In the genomic region with DNA sequence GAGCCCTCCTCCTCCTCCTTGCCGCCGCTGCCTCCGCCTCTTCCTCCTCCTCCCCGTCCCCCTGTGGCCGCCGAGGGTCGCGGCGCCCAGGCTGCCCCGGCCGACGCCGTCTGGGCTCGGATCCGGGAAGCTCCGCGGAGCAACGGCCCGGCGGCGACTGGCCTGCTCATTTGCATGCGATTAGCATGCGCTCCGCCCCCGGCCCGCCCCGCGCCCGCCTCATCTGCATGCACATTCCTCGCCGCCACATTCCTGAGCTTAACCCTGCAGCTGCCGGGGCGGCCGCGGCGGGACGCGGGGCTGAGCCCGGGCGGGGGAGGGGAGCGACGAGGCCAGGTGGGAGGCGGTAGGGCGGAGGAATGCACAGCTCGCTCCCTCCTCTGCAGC, we compare ENCODE assay signal across 8 mouse cellular contexts. TPM values are rescaled to one million over a fixed set of nuclear protein-coding genes. Genes with fewer than 3 reads are reported as not detected.
DNase-seq lines count a peak whose midpoint lies in the region; ATAC-seq and TF ChIP-seq lines count a peak whose summit lies in the region.

No protein-coding gene starts in this region.

- peak overlapping the region; percentile 95 for H3K27ac ChIP-seq in embryonic facial prominence, embryonic 13.5 days
- peak overlapping the region; percentile 100 for H3K27ac ChIP-seq in heart, adult 2 months
- peak overlapping the region; percentile 94 for H3K27ac ChIP-seq in limb, embryonic 12.5 days
- H3K27ac ChIP-seq in midbrain, embryonic 14.5 days (replicated peaks; ENCODE audit: low read depth, low read length), result peak overlapping the region; percentile 84

- intact Hi-C loops in heart, adult 2 months (cut with DNase I), result loop anchor here (10.0 kb wide), 1 partner anchor 276 kb away; the partner anchor contains the start of gene Cdkn2aip

- H3K27me3 ChIP-seq in embryonic facial prominence, embryonic 13.5 days, result no peaks in the 10 kb centered on the region
- H3K27me3 ChIP-seq in heart, adult 2 months (ENCODE audit: control insufficient read depth, insufficient read depth, low read length), result no peaks in the 10 kb centered on the region
- H3K27me3 ChIP-seq in limb, embryonic 12.5 days, result no peaks in the 10 kb centered on the region
- H3K27me3 ChIP-seq in midbrain, embryonic 14.5 days (ENCODE audit: control insufficient read depth, insufficient read depth, low read length), result no peaks in the 10 kb centered on the region

- peak overlapping the region; percentile 89 for H3K4me2 ChIP-seq in embryonic facial prominence, embryonic 13.5 days
- H3K4me2 ChIP-seq in limb, embryonic 12.5 days, result peak overlapping the region; percentile 93
- peak overlapping the region; percentile 92 for H3K4me2 ChIP-seq in midbrain, embryonic 14.5 days (ENCODE audit: low read length)

- peak overlapping the region; percentile 94 for H3K4me3 ChIP-seq in embryonic facial prominence, embryonic 13.5 days
- peak overlapping the region; percentile 86 for H3K4me3 ChIP-seq in heart, adult 2 months
- peak overlapping the region; percentile 96 for H3K4me3 ChIP-seq in limb, embryonic 12.5 days (replicated peaks)
- H3K4me3 ChIP-seq in midbrain, embryonic 14.5 days (replicated peaks; ENCODE audit: low read depth, low read length), result peak overlapping the region; percentile 72

- peak overlapping the region; percentile 92 for H3K9ac ChIP-seq in embryonic facial prominence, embryonic 13.5 days
- peak overlapping the region; percentile 99 for H3K9ac ChIP-seq in heart, adult 2 months (ENCODE audit: low read depth, low read length)
- H3K9ac ChIP-seq in limb, embryonic 12.5 days (replicated peaks), result peak overlapping the region; percentile 94
- H3K9ac ChIP-seq in midbrain, embryonic 14.5 days (replicated peaks; ENCODE audit: low read length), result peak overlapping the region; percentile 86

- peak; percentile 57; the same call in 1 of the 2 replicates for TF ChIP-seq EP300 in heart, adult 2 months (IDR thresholded peaks at IDR 0.05; ENCODE audit: insufficient read depth, low read depth, low read length)

- under 1% methylated on average over 45 of the region's 45 CpGs for WGBS in embryonic facial prominence, embryonic 13.5 days
- WGBS in heart, adult 2 months, result 2% methylated on average over 37 of the region's 45 CpGs
- WGBS in limb, embryonic 12.5 days, result under 1% methylated on average over 44 of the region's 45 CpGs
- WGBS in midbrain, embryonic 14.5 days, result under 1% methylated on average over 41 of the region's 45 CpGs

- peaks cover 61% of the 10 kb centered on the region for H3K4me1 ChIP-seq in embryonic facial prominence, embryonic 13.5 days
- H3K4me1 ChIP-seq in heart, adult 2 months (ENCODE audit: control insufficient read depth, insufficient read depth, low read length), result peaks cover 7% of the 10 kb centered on the region
- peaks cover 53% of the 10 kb centered on the region for H3K4me1 ChIP-seq in limb, embryonic 12.5 days (replicated peaks)
- peaks cover 24% of the 10 kb centered on the region for H3K4me1 ChIP-seq in midbrain, embryonic 14.5 days (ENCODE audit: control insufficient read depth, insufficient read depth, low read length)

- H3K36me3 ChIP-seq in embryonic facial prominence, embryonic 13.5 days, result no peaks in the 10 kb centered on the region
- peaks cover 4% of the 10 kb centered on the region; the same call in 1 of the 2 replicates for H3K36me3 ChIP-seq in heart, adult 2 months (ENCODE audit: control insufficient read depth, insufficient read depth, low read length)
- H3K36me3 ChIP-seq in limb, embryonic 12.5 days, result no peaks in the 10 kb centered on the region
- H3K36me3 ChIP-seq in midbrain, embryonic 14.5 days (ENCODE audit: control insufficient read depth, insufficient read depth, low read length), result no peaks in the 10 kb centered on the region

- peak; percentile 55 for TF ChIP-seq CTCF in heart, adult 2 months (IDR thresholded peaks at IDR 0.05)

- H3K79me2 ChIP-seq in heart, adult 2 months (replicated peaks; ENCODE audit: control insufficient read depth, insufficient read depth, low read length), result peaks cover 8% of the 10 kb centered on the region

- peak; percentile 93 for ATAC-seq in embryonic facial prominence, embryonic 13.5 days (ENCODE audit: insufficient number of reproducible peaks, insufficient read depth, low FRiP score, low TSS enrichment, low read depth)
- ATAC-seq in limb, embryonic 12.5 days (ENCODE audit: insufficient number of reproducible peaks, insufficient read depth, low FRiP score, low TSS enrichment, low read depth), result peak; percentile 95
- peak; percentile 94 for ATAC-seq in midbrain, embryonic 14.5 days (ENCODE audit: low FRiP score, low TSS enrichment)

- peak; percentile 86 for TF ChIP-seq POLR2A in heart, adult 2 months (IDR thresholded peaks at IDR 0.05; ENCODE audit: insufficient read depth, low read depth, low read length)

- peak; percentile 90 for DNase-seq in 3T3-L1 (ENCODE audit: low read depth, low spot score)
- peak; percentile 95 for DNase-seq in adrenal gland, postnatal 4 days (ENCODE audit: low spot score in 2 of 2)
- DNase-seq in heart, adult 2 months, result peak; percentile 98
- peak; percentile 98 for DNase-seq in kidney, adult 8-10 months
- DNase-seq in midbrain, embryonic 14.5 days, result peak; percentile 96
- peak; percentile 62 for DNase-seq in spleen, adult 12 weeks (ENCODE audit: low spot score)

- no peaks in the 10 kb centered on the region for H3K9me3 ChIP-seq in embryonic facial prominence, embryonic 13.5 days
- H3K9me3 ChIP-seq in limb, embryonic 12.5 days, result no peaks in the 10 kb centered on the region
- H3K9me3 ChIP-seq in midbrain, embryonic 14.5 days (ENCODE audit: control insufficient read depth, low read length), result no peaks in the 10 kb centered on the region

RNA-seq across cellular contexts. Expression of gene Wwc2, which starts 0.3 kb away (rescaled TPM):
- 10 to 100 TPM; 30.8 to 35.5 TPM for total RNA-seq in adrenal gland, postnatal 4 days (2021)
- polyA plus RNA-seq in embryonic facial prominence, embryonic 13.5 days (2015; fragmentation: Nextera tagmentation; extraction: Ambion mirVana), result 12.5 and 12.9 TPM in 2 replicates
- total RNA-seq in heart, adult 2 months (2021), result 10 to 100 TPM; 25.2 to 26.9 TPM
- 8.3 and 11.0 TPM in 2 replicates for polyA plus RNA-seq in heart, adult 2 months (2012; rRNA removed)
- polyA plus RNA-seq in limb, embryonic 12.5 days (2016; fragmentation: Nextera tagmentation; extraction: Ambion mirVana), result 17.0 and 17.6 TPM in 2 replicates
- 4.1 and 6.6 TPM in 2 replicates for polyA plus RNA-seq in midbrain, embryonic 14.5 days (2014; fragmentation: Nextera tagmentation; extraction: Ambion mirVana)

Comparison
In these comparisons a context has a peak if more than half of its experiments do, and no peak if none do; other contexts are left out.
1. Peak in every context shown above with its lines: DNase-seq, ATAC-seq, H3K4me3 ChIP-seq and H3K27ac ChIP-seq.